Mouse (Mus musculus) limb, embryonic 12.5 days (tissue): Measurements from ENCODE around the gene Vmn2r65. TPM values are rescaled to one million over a fixed set of nuclear protein-coding genes. Genes with fewer than 3 reads are reported as not detected.

Source experiments
- ATAC-seq: fragments of 200-750 bp; cut with Nextera tagmentation; 2 replicates; pipeline ENCODE4 v1.8.0; 2017; ENCODE audit warnings: low read depth, moderate TSS enrichment; ENCODE audit not compliant: insufficient number of reproducible peaks, insufficient read depth, low FRiP score, low TSS enrichment
- H3K27ac ChIP-seq: fragments of 300-500 bp; sonication (generic); 2 replicates; pipeline ENCODE4 v1.5.1; 2016; ENCODE audit warnings: mild to moderate bottlenecking, moderate library complexity
- H3K27me3 ChIP-seq: fragments of 300-500 bp; sonication (generic); 2 replicates; pipeline ENCODE4 v1.6.1; 2016; ENCODE audit warnings: mild to moderate bottlenecking, moderate library complexity
- H3K36me3 ChIP-seq: fragments of 300-500 bp; sonication (generic); 2 replicates; pipeline ENCODE4 v1.6.1; 2016; ENCODE audit warnings: mild to moderate bottlenecking, moderate library complexity
- H3K4me1 ChIP-seq: fragments of 300-500 bp; sonication (generic); replicated peaks from 2 replicates; pipeline ENCODE4 v1.6.1; 2016
- H3K4me2 ChIP-seq: fragments of 300-500 bp; sonication (generic); 2 replicates; pipeline ENCODE4 v1.6.1; 2016; ENCODE audit warnings: mild to moderate bottlenecking, moderate library complexity
- H3K4me3 ChIP-seq: fragments of 300-500 bp; sonication (generic); replicated peaks from 2 replicates; pipeline ENCODE4 v1.5.1; 2016; ENCODE audit warnings: mild to moderate bottlenecking
- H3K9ac ChIP-seq: fragments of 300-500 bp; sonication (generic); replicated peaks from 2 replicates; pipeline ENCODE4 v1.6.1; 2016; ENCODE audit warnings: mild to moderate bottlenecking, moderate library complexity
- H3K9me3 ChIP-seq: fragments of 300-500 bp; sonication (generic); 2 replicates; pipeline ENCODE4 v1.6.1; 2016; ENCODE audit warnings: mild to moderate bottlenecking, moderate library complexity
- WGBS: fragments of 180-500 bp; shearing (Covaris S2); methylation state at CpG from one replicate; pipeline ENCODE4 v1.1.7; 2016; 5-methylcytosine and 5-hydroxymethylcytosine counted together
- polyA plus RNA-seq: library from polyadenylated mRNA; unstranded; fragments of >200 nt; fragmentation: Nextera tagmentation; extraction: Ambion mirVana; gene quantifications from 2 replicates; pipeline ENCODE4 v1.2.1, GENCODE M21; 2016

Vmn2r65 gene
- polyA plus RNA-seq = not detected in 2 replicates

DNA sequence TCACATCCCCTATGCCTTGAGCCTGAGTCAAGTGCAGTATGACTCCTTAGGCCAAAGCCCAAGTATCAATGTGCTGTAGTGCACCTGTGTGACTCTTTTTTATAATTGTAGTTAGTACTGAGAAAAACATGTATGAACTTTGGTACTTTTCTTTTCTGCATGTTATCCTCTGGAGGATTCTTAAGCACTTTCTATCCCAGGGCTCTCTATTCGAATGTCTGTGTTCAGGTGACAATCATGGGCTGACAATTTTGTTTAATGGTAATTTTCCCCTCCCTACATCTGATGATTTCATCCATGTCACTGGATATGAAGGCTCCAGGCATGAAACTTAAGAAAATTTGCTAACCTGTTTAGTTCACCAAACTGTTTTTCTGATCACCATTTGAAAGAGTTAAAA is at the start of gene Vmn2r65:
Vmn2r65 (minus strand) TSS at position 101 of the 400 bp plus-strand sequence.
- H3K27ac ChIP-seq = no peak within 1 kb of the TSS
- WGBS = 55% methylated on average over 1 of the region's 1 CpGs
- H3K4me1 ChIP-seq = no peaks in the 10 kb centered on the region
- no peaks in the 10 kb centered on the region for H3K27me3 ChIP-seq
- no peak within 1 kb of the TSS for H3K4me3 ChIP-seq
- H3K9me3 ChIP-seq = 0 out of 2 replicates have a peak, but pooled peaks cover 2% of the 10 kb centered on the region
- no peak within 1 kb of the TSS for H3K9ac ChIP-seq
- ATAC-seq = no peak
- H3K36me3 ChIP-seq = no peaks in the 10 kb centered on the region
- H3K4me2 ChIP-seq = no peak within 1 kb of the TSS

DNA sequence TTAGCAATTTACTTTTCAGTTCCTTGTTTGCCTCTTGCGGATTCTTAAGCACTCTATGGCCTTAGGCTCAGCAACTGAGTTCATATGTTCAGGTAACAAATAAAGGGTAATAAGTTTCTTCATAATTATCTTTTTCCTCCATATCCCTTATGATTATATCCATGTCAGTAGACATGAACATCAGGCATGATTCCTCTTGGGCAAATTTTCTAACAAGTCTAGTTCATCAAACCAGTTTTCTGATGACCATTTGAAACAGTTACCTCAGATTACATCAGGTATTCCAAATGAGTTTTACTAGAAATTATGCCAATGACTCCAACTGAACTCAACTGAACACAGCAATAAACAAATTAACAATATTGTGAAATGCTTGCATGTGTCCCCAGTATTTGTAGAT is 48.3 kb upstream of the Vmn2r65 start, which contains the start of gene Vmn2r66:
Vmn2r66 (minus strand) TSS at position 101 of the 400 bp plus-strand sequence.
- no peaks in the 10 kb centered on the region for H3K27me3 ChIP-seq
- no peak for ATAC-seq
- 92% methylated on average over 1 of the region's 1 CpGs for WGBS
- no peak within 1 kb of the TSS for H3K27ac ChIP-seq
- H3K9me3 ChIP-seq = no peaks in the 10 kb centered on the region; the same call in 1 of the 2 replicates
- no peak within 1 kb of the TSS for H3K9ac ChIP-seq
- no peak within 1 kb of the TSS for H3K4me3 ChIP-seq
- no peaks in the 10 kb centered on the region for H3K36me3 ChIP-seq
- no peaks in the 10 kb centered on the region for H3K4me1 ChIP-seq
- no peak within 1 kb of the TSS for H3K4me2 ChIP-seq

GRCm38 (mm10) chr7:84996694-84997093 is 32.8 kb upstream of the Vmn2r65 start:
- WGBS = 69% methylated on average over 2 of the region's 2 CpGs
- H3K27me3 ChIP-seq = no peaks in the 10 kb centered on the region
- no peak overlapping the region for H3K9ac ChIP-seq
- H3K27ac ChIP-seq = no peak overlapping the region
- H3K4me3 ChIP-seq = no peak overlapping the region
- H3K9me3 ChIP-seq = 0 out of 2 replicates have a peak, but pooled peaks cover 4% of the 10 kb centered on the region
- no peak overlapping the region for H3K4me2 ChIP-seq
- H3K36me3 ChIP-seq = no peaks in the 10 kb centered on the region
- no peak for ATAC-seq
- H3K4me1 ChIP-seq = no peaks in the 10 kb centered on the region

Other genes with a start within 250 kb of the Vmn2r65 start
- gene Olfr291, start 110.6 kb downstream of the Vmn2r65 start, polyA plus RNA-seq = not detected in 2 replicates
- gene Vmn2r66, start 48.2 kb upstream of the Vmn2r65 start, polyA plus RNA-seq = not detected in 2 replicates
- gene Vmn2r67, start 191.9 kb upstream of the Vmn2r65 start, polyA plus RNA-seq = not detected in 2 replicates